Mouse (Mus musculus) intestine, embryonic 15.5 days (tissue): ENCODE measurements around the gene Gse1. TPM values are rescaled to one million over a fixed set of nuclear protein-coding genes. Genes with fewer than 3 reads are reported as not detected.

ENCODE experiments used
- ATAC-seq: fragments of 200-750 bp; cut with Nextera tagmentation; 2 replicates; pipeline ENCODE4 v1.8.0; 2017; ENCODE audit warnings: moderate TSS enrichment, moderate library complexity
- H3K27ac ChIP-seq: fragments of 300-500 bp; sonication (generic); 2 replicates; pipeline ENCODE4 v1.5.1; 2015; ENCODE audit warnings: mild to moderate bottlenecking, inconsistent platforms
- H3K27me3 ChIP-seq: fragments of 300-500 bp; sonication (generic); replicated peaks from 2 replicates; pipeline ENCODE4 v1.6.1; 2015; ENCODE audit warnings: inconsistent platforms
- H3K36me3 ChIP-seq: fragments of 300-500 bp; sonication (generic); 2 replicates; pipeline ENCODE4 v1.6.1; 2015; ENCODE audit warnings: inconsistent platforms
- H3K4me1 ChIP-seq: fragments of 300-500 bp; sonication (generic); replicated peaks from 2 replicates; pipeline ENCODE4 v1.6.1; 2015; ENCODE audit warnings: inconsistent platforms
- H3K4me2 ChIP-seq: fragments of 300-500 bp; sonication (generic); replicated peaks from 2 replicates; pipeline ENCODE4 v1.6.1; 2015; ENCODE audit warnings: mild to moderate bottlenecking, inconsistent platforms
- H3K4me3 ChIP-seq: fragments of 300-500 bp; sonication (generic); replicated peaks from 2 replicates; pipeline ENCODE4 v1.5.1; 2015; ENCODE audit warnings: inconsistent platforms
- H3K9ac ChIP-seq: fragments of 300-500 bp; sonication (generic); 2 replicates; pipeline ENCODE4 v1.6.1; 2015; ENCODE audit warnings: inconsistent platforms
- H3K9me3 ChIP-seq: fragments of 300-500 bp; sonication (generic); 2 replicates; pipeline ENCODE4 v1.6.1; 2016; ENCODE audit warnings: inconsistent platforms
- WGBS: fragments of 180-500 bp; shearing (Covaris S2); methylation state at CpG from one replicate; pipeline ENCODE4 v1.1.7; 2015; 5-methylcytosine and 5-hydroxymethylcytosine counted together
- polyA plus RNA-seq: library from polyadenylated mRNA; unstranded; fragments of >200 nt; fragmentation: Nextera tagmentation; extraction: Ambion mirVana; gene quantifications from 2 replicates; pipeline ENCODE4 v1.2.1, GENCODE M21; 2015

The Gse1 gene
- polyA plus RNA-seq, 1 experiment from 2014 or later = 7.9 TPM

- H3K4me1 ChIP-seq = peaks cover 33% of the 10 kb centered on the region
- H3K9ac ChIP-seq = 0 out of 2 replicates have a peak overlapping the region, but pooled peaks have one; percentile 8
- no peak for ATAC-seq
Measured at GRCm38 (mm10) chr8:120249800-120250336, 21.6 kb downstream of the Gse1 start.

GRCm38 (mm10) chr8:120250750-120251410 lies 22.6 kb downstream of the Gse1 start:
- Histone ChIP-seq H3K27me3 (no peaks in the 10 kb centered on the region), H3K36me3 (no peaks in the 10 kb centered on the region), H3K4me1 (peaks cover 41% of the 10 kb centered on the region), H3K4me2 (no peak overlapping the region), H3K9me3 (no peaks in the 10 kb centered on the region), H3K9ac (no peak overlapping the region), H3K27ac (peak overlapping the region; percentile 54; the same call in 1 of the 2 replicates), H3K4me3 (no peak overlapping the region)
- no peak for ATAC-seq
- 75% methylated on average over 16 of the region's 16 CpGs for WGBS

More at GRCm38 (mm10) chr8:120249800-120250336, 21.6 kb downstream of the Gse1 start:
- H3K4me3 ChIP-seq = no peak overlapping the region
- no peak overlapping the region for H3K4me2 ChIP-seq
- peak overlapping the region; percentile 60 for H3K27ac ChIP-seq
- no peaks in the 10 kb centered on the region for H3K9me3 ChIP-seq
- H3K36me3 ChIP-seq = no peaks in the 10 kb centered on the region
- H3K27me3 ChIP-seq = no peaks in the 10 kb centered on the region
- WGBS = 60% methylated on average over 9 of the region's 9 CpGs

GRCm38 (mm10) chr8:120251411-120252035 lies 23.3 kb downstream of the Gse1 start:
- H3K27ac ChIP-seq = peak overlapping the region; percentile 54

GRCm38 (mm10) chr8:120253626-120254025 lies 25.4 kb downstream of the Gse1 start:
- Histone ChIP-seq H3K27me3 (no peaks in the 10 kb centered on the region), H3K9me3 (no peaks in the 10 kb centered on the region), H3K4me2 (no peak overlapping the region), H3K36me3 (no peaks in the 10 kb centered on the region), H3K9ac (no peak overlapping the region), H3K4me1 (peaks cover 61% of the 10 kb centered on the region), H3K27ac (no peak overlapping the region), H3K4me3 (no peak overlapping the region)
- no peak for ATAC-seq
- WGBS = 76% methylated on average over 8 of the region's 8 CpGs

More at GRCm38 (mm10) chr8:120251411-120252035, 23.3 kb downstream of the Gse1 start:
- Histone ChIP-seq H3K27me3 (no peaks in the 10 kb centered on the region), H3K4me2 (no peak overlapping the region), H3K36me3 (no peaks in the 10 kb centered on the region), H3K9ac (no peak overlapping the region), H3K4me3 (no peak overlapping the region), H3K4me1 (peaks cover 47% of the 10 kb centered on the region), H3K9me3 (no peaks in the 10 kb centered on the region)
- WGBS = 50% methylated on average over 9 of the region's 9 CpGs
- no peak for ATAC-seq

- Histone ChIP-seq H3K4me1 (peaks cover 55% of the 10 kb centered on the region), H3K4me3 (no peak overlapping the region), H3K36me3 (no peaks in the 10 kb centered on the region), H3K9me3 (no peaks in the 10 kb centered on the region), H3K27ac (0 out of 2 replicates have a peak overlapping the region, but pooled peaks have one; percentile 3), H3K9ac (no peak overlapping the region), H3K4me2 (no peak overlapping the region), H3K27me3 (no peaks in the 10 kb centered on the region)
- 0 out of 2 replicates have a peak, but pooled peaks have one; percentile 20 for ATAC-seq
- WGBS = 75% methylated on average over 6 of the region's 6 CpGs
Measured at GRCm38 (mm10) chr8:120255406-120255987, 27.2 kb downstream of the Gse1 start.

GRCm38 (mm10) chr8:120256958-120257357 lies 28.7 kb downstream of the Gse1 start:
- Histone ChIP-seq H3K9me3 (no peaks in the 10 kb centered on the region), H3K36me3 (no peaks in the 10 kb centered on the region), H3K4me2 (no peak overlapping the region), H3K27ac (peak overlapping the region; percentile 45), H3K27me3 (no peaks in the 10 kb centered on the region), H3K4me3 (no peak overlapping the region), H3K9ac (no peak overlapping the region), H3K4me1 (peaks cover 55% of the 10 kb centered on the region)
- ATAC-seq = no peak
- WGBS = 36% methylated on average over 6 of the region's 6 CpGs

GRCm38 (mm10) chr8:120259206-120259605 lies 30.9 kb downstream of the Gse1 start:
- Histone ChIP-seq H3K4me1 (peaks cover 65% of the 10 kb centered on the region), H3K27me3 (no peaks in the 10 kb centered on the region), H3K4me2 (no peak overlapping the region), H3K27ac (no peak overlapping the region), H3K4me3 (no peak overlapping the region), H3K9me3 (no peaks in the 10 kb centered on the region), H3K36me3 (no peaks in the 10 kb centered on the region), H3K9ac (no peak overlapping the region)
- WGBS = 91% methylated on average over 13 of the region's 13 CpGs
- ATAC-seq = no peak

- H3K36me3 ChIP-seq = no peaks in the 10 kb centered on the region
- WGBS = 79% methylated on average over 5 of the region's 5 CpGs
- H3K4me1 ChIP-seq = peaks cover 72% of the 10 kb centered on the region
- no peaks in the 10 kb centered on the region for H3K27me3 ChIP-seq
- no peak overlapping the region for H3K4me3 ChIP-seq
- H3K27ac ChIP-seq = peak overlapping the region; percentile 54
- ATAC-seq = no peak
- no peaks in the 10 kb centered on the region for H3K9me3 ChIP-seq
- peak overlapping the region; percentile 38; the same call in 1 of the 2 replicates for H3K4me2 ChIP-seq
- H3K9ac ChIP-seq = 0 out of 2 replicates have a peak overlapping the region, but pooled peaks have one; percentile 11
Measured at GRCm38 (mm10) chr8:120260677-120261076, 32.4 kb downstream of the Gse1 start.

GRCm38 (mm10) chr8:120261338-120262120 lies 33.3 kb downstream of the Gse1 start:
- H3K9ac ChIP-seq = no peak overlapping the region
- no peak for ATAC-seq
- H3K4me3 ChIP-seq = no peak overlapping the region
- no peaks in the 10 kb centered on the region for H3K36me3 ChIP-seq
- H3K4me1 ChIP-seq = peaks cover 68% of the 10 kb centered on the region
- peak overlapping the region; percentile 38 for H3K4me2 ChIP-seq
- WGBS = 26% methylated on average over 21 of the region's 21 CpGs
- peak overlapping the region; percentile 73 for H3K27ac ChIP-seq
- no peaks in the 10 kb centered on the region for H3K9me3 ChIP-seq
- no peaks in the 10 kb centered on the region for H3K27me3 ChIP-seq

GRCm38 (mm10) chr8:120263879-120264278 lies 35.6 kb downstream of the Gse1 start:
- no peak overlapping the region for H3K4me3 ChIP-seq
- H3K27ac ChIP-seq = no peak overlapping the region
- H3K4me1 ChIP-seq = peaks cover 76% of the 10 kb centered on the region
- ATAC-seq = no peak
- no peaks in the 10 kb centered on the region for H3K27me3 ChIP-seq
- H3K9me3 ChIP-seq = no peaks in the 10 kb centered on the region
- WGBS = 82% methylated on average over 5 of the region's 5 CpGs
- no peaks in the 10 kb centered on the region for H3K36me3 ChIP-seq
- no peak overlapping the region for H3K9ac ChIP-seq
- H3K4me2 ChIP-seq = no peak overlapping the region

- peak overlapping the region; percentile 12; the same call in 1 of the 2 replicates for H3K9ac ChIP-seq
- H3K4me2 ChIP-seq = peak overlapping the region; percentile 60
- no peaks in the 10 kb centered on the region for H3K27me3 ChIP-seq
- no peaks in the 10 kb centered on the region for H3K36me3 ChIP-seq
- no peaks in the 10 kb centered on the region for H3K9me3 ChIP-seq
- H3K27ac ChIP-seq = peak overlapping the region; percentile 94
- no peak overlapping the region; the same call in 1 of the 2 replicates for H3K4me3 ChIP-seq
- peaks cover 80% of the 10 kb centered on the region for H3K4me1 ChIP-seq
- no peak; the same call in none of the 2 replicates for ATAC-seq
- WGBS = 25% methylated on average over 13 of the region's 13 CpGs
Measured at GRCm38 (mm10) chr8:120264388-120264943, 36.2 kb downstream of the Gse1 start.
